Mouse (Mus musculus): ENCODE measurements around the gene Ankrd50.

Gene Ankrd50

GRCm38 (mm10) chr3:38484191-38485106 lies at the start of gene Ankrd50:
Ankrd50 (minus strand) TSS chr3:38484844.
- TF ChIP-seq GATA4 (IDR thresholded peaks at IDR 0.05; ENCODE audit: insufficient replicate concordance, low read length), result no peak

- no peak for TF ChIP-seq GATA4 (IDR thresholded peaks at IDR 0.05; ENCODE audit: insufficient replicate concordance, low read length)
Observed at GRCm38 (mm10) chr3:38534245-38534644, 49.6 kb upstream of the Ankrd50 start.

- no peak for TF ChIP-seq GATA4 (IDR thresholded peaks at IDR 0.05; ENCODE audit: insufficient replicate concordance, low read length)
Observed at GRCm38 (mm10) chr3:38520426-38520825, 35.8 kb upstream of the Ankrd50 start.

- no peak for TF ChIP-seq GATA4 (IDR thresholded peaks at IDR 0.05; ENCODE audit: insufficient replicate concordance, low read length)
Observed at GRCm38 (mm10) chr3:38519971-38520370, 35.3 kb upstream of the Ankrd50 start.

GRCm38 (mm10) chr3:38503606-38504005 lies 19.0 kb upstream of the Ankrd50 start:
- TF ChIP-seq GATA4 (IDR thresholded peaks at IDR 0.05; ENCODE audit: insufficient replicate concordance, low read length), result no peak

GRCm38 (mm10) chr3:38502156-38502555 lies 17.5 kb upstream of the Ankrd50 start:
- TF ChIP-seq GATA4 (IDR thresholded peaks at IDR 0.05; ENCODE audit: insufficient replicate concordance, low read length), result no peak

- no peak for TF ChIP-seq GATA4 (IDR thresholded peaks at IDR 0.05; ENCODE audit: insufficient replicate concordance, low read length)
Observed at GRCm38 (mm10) chr3:38501739-38502138, 17.1 kb upstream of the Ankrd50 start.

- TF ChIP-seq GATA4 (IDR thresholded peaks at IDR 0.05; ENCODE audit: insufficient replicate concordance, low read length), result no peak
Observed at GRCm38 (mm10) chr3:38501316-38501715, 16.7 kb upstream of the Ankrd50 start.

- no peak for TF ChIP-seq GATA4 (IDR thresholded peaks at IDR 0.05; ENCODE audit: insufficient replicate concordance, low read length)
Observed at GRCm38 (mm10) chr3:38498561-38498960, 13.9 kb upstream of the Ankrd50 start.

- TF ChIP-seq GATA4 (IDR thresholded peaks at IDR 0.05; ENCODE audit: insufficient replicate concordance, low read length), result no peak
Observed at GRCm38 (mm10) chr3:38496795-38497385, 12.2 kb upstream of the Ankrd50 start.

- no peak for TF ChIP-seq GATA4 (IDR thresholded peaks at IDR 0.05; ENCODE audit: insufficient replicate concordance, low read length)
Observed at GRCm38 (mm10) chr3:38491702-38492101, 7.1 kb upstream of the Ankrd50 start.

- TF ChIP-seq GATA4 (IDR thresholded peaks at IDR 0.05; ENCODE audit: insufficient replicate concordance, low read length), result no peak
Observed at GRCm38 (mm10) chr3:38491236-38491635, 6.6 kb upstream of the Ankrd50 start.

- TF ChIP-seq GATA4 (IDR thresholded peaks at IDR 0.05; ENCODE audit: insufficient replicate concordance, low read length), result no peak
Observed at GRCm38 (mm10) chr3:38490720-38491119, 6.1 kb upstream of the Ankrd50 start.

- no peak for TF ChIP-seq GATA4 (IDR thresholded peaks at IDR 0.05; ENCODE audit: insufficient replicate concordance, low read length)
Observed at GRCm38 (mm10) chr3:38485107-38485545, 482 bp upstream of the Ankrd50 start.

- TF ChIP-seq GATA4 (IDR thresholded peaks at IDR 0.05; ENCODE audit: insufficient replicate concordance, low read length), result no peak
Observed at GRCm38 (mm10) chr3:38483551-38483950, 1.1 kb downstream of the Ankrd50 start.

GRCm38 (mm10) chr3:38482749-38483148 lies 1.9 kb downstream of the Ankrd50 start:
- TF ChIP-seq GATA4 (IDR thresholded peaks at IDR 0.05; ENCODE audit: insufficient replicate concordance, low read length), result no peak

Data from liver, adult (tissue).